Mouse (Mus musculus) MEL (cell line): ENCODE results near the gene Vps13d. TPM values are rescaled to one million over a fixed set of nuclear protein-coding genes. Genes with fewer than 3 reads are reported as not detected.

Experiments used
- DNase-seq: peaks from one replicate; pipeline ENCODE4 v3.0.0; 2011; ENCODE audit warnings: low read depth, low spot score
- H3K27ac ChIP-seq: 2 replicates; pipeline ENCODE4 v1.5.1; 2012; ENCODE audit warnings: low read depth, mild to moderate bottlenecking, control low read depth, low read length, moderate library complexity; ENCODE audit not compliant: control insufficient read depth
- H3K27me3 ChIP-seq, 2 experiments: fragments of 150-350 bp in 1 of 2; sonication (generic) in 1 of 2; 2 replicates each; pipeline ENCODE4 v1.6.1; 2012; ENCODE audit warnings: low read length in 2 of 2, mild to moderate bottlenecking in 2 of 2, improper control_type of control experiment in 1 of 2, moderate library complexity in 1 of 2; ENCODE audit not compliant: insufficient read depth in 2 of 2, control insufficient read depth in 1 of 2
- H3K36me3 ChIP-seq, 2 experiments: 2 replicates each; pipeline ENCODE4 v1.6.1; 2012 to 2014; ENCODE audit warnings: low read length in 2 of 2, improper control_type of control experiment in 1 of 2, inconsistent platforms in 1 of 2, mild to moderate bottlenecking in 1 of 2; ENCODE audit not compliant: insufficient read depth in 2 of 2, control insufficient read depth in 1 of 2
- H3K4me1 ChIP-seq, 2 experiments: fragments of 150-350 bp in 1 of 2; sonication (generic) in 1 of 2; 2 replicates each; pipeline ENCODE4 v1.6.1; 2012; ENCODE audit warnings: low read length in 2 of 2, improper control_type of control experiment in 1 of 2, mild to moderate bottlenecking in 1 of 2; ENCODE audit not compliant: insufficient read depth in 2 of 2, control insufficient read depth in 1 of 2
- H3K4me3 ChIP-seq, 2 experiments: fragments of 150-350 bp in 1 of 2; sonication (generic) in 1 of 2; 2 replicates each; pipeline ENCODE4 v1.5.1; 2012; ENCODE audit warnings: low read depth in 2 of 2, low read length in 2 of 2, mild to moderate bottlenecking in 2 of 2, moderate library complexity in 2 of 2, control low read depth in 1 of 2, improper control_type of control experiment in 1 of 2; ENCODE audit not compliant: control insufficient read depth in 1 of 2, insufficient read depth in 1 of 2
- H3K79me2 ChIP-seq: 2 replicates; pipeline ENCODE4 v1.6.1; 2012; ENCODE audit warnings: mild to moderate bottlenecking, low read length, moderate library complexity; ENCODE audit not compliant: control insufficient read depth, poor library complexity, insufficient read depth
- H3K9ac ChIP-seq: 2 replicates; pipeline ENCODE4 v1.6.1; 2012; ENCODE audit warnings: low read depth, mild to moderate bottlenecking, control low read depth, low read length, moderate library complexity; ENCODE audit not compliant: control insufficient read depth, poor library complexity, severe bottlenecking
- H3K9me3 ChIP-seq: fragments of 150-350 bp; sonication (generic); replicated peaks from 2 replicates; pipeline ENCODE4 v1.6.1; 2012; ENCODE audit warnings: mild to moderate bottlenecking, low read length, improper control_type of control experiment, moderate library complexity; ENCODE audit not compliant: insufficient read depth
- BHLHE40 ChIP-seq: IDR thresholded peaks from 2 replicates; pipeline ENCODE4 v1.6.1; 2012; ENCODE audit warnings: low read depth, mild to moderate bottlenecking, inconsistent platforms, low read length, improper control_type of control experiment, borderline replicate concordance
- CHD1 ChIP-seq: IDR thresholded peaks from 2 replicates; pipeline ENCODE4 v1.6.1; 2012; ENCODE audit warnings: low read depth, mild to moderate bottlenecking, inconsistent platforms, low read length, improper control_type of control experiment
- CHD2 ChIP-seq: IDR thresholded peaks from 2 replicates; pipeline ENCODE4 v1.6.1; 2011; ENCODE audit warnings: low read length, improper control_type of control experiment
- ELF1 ChIP-seq: IDR thresholded peaks from 2 replicates; pipeline ENCODE4 v1.6.1; 2014; ENCODE audit warnings: low read depth, mild to moderate bottlenecking, inconsistent platforms, low read length, improper control_type of control experiment, moderate library complexity
- ETS1 ChIP-seq: IDR thresholded peaks from 2 replicates; pipeline ENCODE4 v1.6.1; 2012; ENCODE audit warnings: low read depth, mild to moderate bottlenecking, inconsistent platforms, low read length, improper control_type of control experiment, moderate library complexity
- GATA1 ChIP-seq: IDR thresholded peaks from 2 replicates; pipeline ENCODE4 v1.6.1; 2011; ENCODE audit warnings: low read depth, low read length, improper control_type of control experiment
- JUND ChIP-seq: IDR thresholded peaks from 2 replicates; pipeline ENCODE4 v1.6.1; 2011; ENCODE audit warnings: low read depth, mild to moderate bottlenecking, improper control_type of control experiment, low read length
- KAT2A ChIP-seq: conservative IDR thresholded peaks from 2 replicates; pipeline ENCODE4 v1.6.1; 2012; ENCODE audit warnings: low read depth, low read length, improper control_type of control experiment, inconsistent platforms
- MAX ChIP-seq: IDR thresholded peaks from 2 replicates; pipeline ENCODE4 v1.6.1; 2011; ENCODE audit warnings: low read length, improper control_type of control experiment
- MEF2A ChIP-seq: IDR thresholded peaks from 2 replicates; pipeline ENCODE4 v1.6.1; 2014; ENCODE audit warnings: low read depth, mild to moderate bottlenecking, inconsistent platforms, low read length, improper control_type of control experiment; ENCODE audit not compliant: poor library complexity, insufficient replicate concordance, severe bottlenecking; ENCODE audit errors: extremely low read depth
- NRF1 ChIP-seq: IDR thresholded peaks from 2 replicates; pipeline ENCODE4 v1.6.1; 2014; ENCODE audit warnings: low read depth, mild to moderate bottlenecking, inconsistent platforms, low read length, improper control_type of control experiment, moderate library complexity; ENCODE audit not compliant: poor library complexity, insufficient read depth, severe bottlenecking
- POLR2A ChIP-seq, 2 experiments: IDR thresholded peaks; 2 replicates each; pipeline ENCODE4 v1.6.1; 2011 to 2012; ENCODE audit warnings: low read length in 2 of 2, mild to moderate bottlenecking in 2 of 2, control low read depth in 1 of 2, improper control_type of control experiment in 1 of 2, low read depth in 1 of 2, moderate library complexity in 1 of 2; ENCODE audit not compliant: control insufficient read depth in 1 of 2, insufficient read depth in 1 of 2, poor library complexity in 1 of 2
- POLR2AphosphoS5 ChIP-seq: IDR thresholded peaks from 2 replicates; pipeline ENCODE4 v1.6.1; 2012; ENCODE audit warnings: low read depth, borderline replicate concordance, mild to moderate bottlenecking, inconsistent platforms, low read length, moderate library complexity, mixed read lengths
- RAD21 ChIP-seq: IDR thresholded peaks from 2 replicates; pipeline ENCODE4 v1.6.1; 2011; ENCODE audit warnings: mild to moderate bottlenecking, low read depth, low read length, improper control_type of control experiment
- SIN3A ChIP-seq: IDR thresholded peaks from 2 replicates; pipeline ENCODE4 v1.6.1; 2012; ENCODE audit warnings: low read length, improper control_type of control experiment, inconsistent platforms
- SMC3 ChIP-seq: IDR thresholded peaks from 2 replicates; pipeline ENCODE4 v1.6.1; 2011; ENCODE audit warnings: low read depth, low read length, improper control_type of control experiment
- TAL1 ChIP-seq: IDR thresholded peaks from 2 replicates; pipeline ENCODE4 v1.6.1; 2012; ENCODE audit warnings: mild to moderate bottlenecking, inconsistent platforms, low read length, moderate library complexity, mixed read lengths
- UBTF ChIP-seq: IDR thresholded peaks from 2 replicates; pipeline ENCODE4 v1.6.1; 2012; ENCODE audit warnings: low read depth, mild to moderate bottlenecking, inconsistent platforms, low read length, improper control_type of control experiment, moderate library complexity, borderline replicate concordance; ENCODE audit not compliant: insufficient read depth
- USF1 ChIP-seq: IDR thresholded peaks from 2 replicates; pipeline ENCODE4 v1.6.1; 2014; ENCODE audit warnings: low read depth, mild to moderate bottlenecking, inconsistent platforms, low read length, improper control_type of control experiment, moderate library complexity
- USF2 ChIP-seq, 2 experiments: IDR thresholded peaks; 2 replicates each; pipeline ENCODE4 v1.6.1; 2011 to 2012; ENCODE audit warnings: improper control_type of control experiment in 2 of 2, low read length in 2 of 2, borderline replicate concordance in 1 of 2, inconsistent platforms in 1 of 2, low read depth in 1 of 2, mild to moderate bottlenecking in 1 of 2; ENCODE audit not compliant: insufficient read depth in 1 of 2
- polyA plus RNA-seq, 2 experiments: library from polyadenylated mRNA; stranded (reverse) in 1 of 2; unstranded in 1 of 2; fragments of >175 nt in 1 of 2; fragments of >200 nt in 1 of 2; gene quantifications; 2 replicates each; pipeline versions ENCODE4 v1.2.1 to v1.2.4; 2012; ENCODE audit warnings: low replicate concordance in 2 of 2, low read depth in 1 of 2; ENCODE audit not compliant: insufficient read length in 2 of 2, insufficient read depth in 1 of 2, missing spikeins in 1 of 2
- total RNA-seq: library from RNA; depleted of rRNA; stranded (reverse); fragments of 300-350 nt; gene quantifications from 2 replicates; pipeline ENCODE4 v1.2.3, GENCODE M21; 2012

The Vps13d gene
- total and polyA plus RNA-seq, 3 experiments = 8.9 to 14.5 (median 13.2) TPM

- Histone ChIP-seq H3K9me3 (no peaks in the 10 kb centered on the region), H3K4me3 (no peak overlapping the region), H3K79me2 (no peaks in the 10 kb centered on the region), H3K4me1 (peaks cover 15 to 24% of the 10 kb centered on the region in 2 experiments), H3K27me3 (no peaks in the 10 kb centered on the region), H3K36me3 (peaks cover 0 to 27% of the 10 kb centered on the region in 2 experiments; a peak in 3 of 4 replicates), H3K9ac (no peak overlapping the region), H3K27ac (no peak overlapping the region)
- no peak for TF ChIP-seq MAX
- no peak for TF ChIP-seq SIN3A
- no peak for TF ChIP-seq USF2 (IDR thresholded peaks at IDR 0.05; ENCODE audit: borderline replicate concordance in 1 of 2, insufficient read depth in 1 of 2, low read depth in 1 of 2, low read length in 2 of 2)
- no peak for TF ChIP-seq UBTF
- TF ChIP-seq JUND = no peak
- no peak for TF ChIP-seq POLR2AphosphoS5
- TF ChIP-seq CHD1 = no peak
- no peak for TF ChIP-seq POLR2A (IDR thresholded peaks at IDR 0.05; ENCODE audit: control insufficient read depth in 1 of 2, insufficient read depth in 1 of 2, low read depth in 1 of 2, low read length in 2 of 2, poor library complexity in 1 of 2)
- no peak for TF ChIP-seq KAT2A
- no peak for TF ChIP-seq GATA1
- TF ChIP-seq TAL1 = no peak
- no peak for TF ChIP-seq NRF1
- no peak for TF ChIP-seq BHLHE40
- no peak for TF ChIP-seq MEF2A
- no peak for TF ChIP-seq USF1
- no peak for TF ChIP-seq SMC3
- no peak for TF ChIP-seq ELF1
- TF ChIP-seq CHD2 = no peak
- no peak for TF ChIP-seq ETS1
- DNase-seq = no peak
These were observed 190.6 kb downstream of the Vps13d start for GRCm38 (mm10) chr4:145004176-145004575.

GRCm38 (mm10) chr4:145002733-145003132, 192.1 kb downstream of the Vps13d start:
- H3K4me3 ChIP-seq = no peak overlapping the region
- H3K4me1 ChIP-seq = peaks cover 25 to 37% of the 10 kb centered on the region in 2 experiments
- DNase-seq = no peak
- H3K27ac ChIP-seq = no peak overlapping the region
- peaks cover 0 to 40% of the 10 kb centered on the region in 2 experiments; a peak in 3 of 4 replicates for H3K36me3 ChIP-seq
- no peak overlapping the region for H3K9ac ChIP-seq
- H3K79me2 ChIP-seq = no peaks in the 10 kb centered on the region
- TF ChIP-seq SIN3A = no peak
- no peak for TF ChIP-seq ETS1
- TF ChIP-seq ELF1 = no peak
- TF ChIP-seq RAD21 = no peak
- no peaks in the 10 kb centered on the region for H3K27me3 ChIP-seq
- no peaks in the 10 kb centered on the region for H3K9me3 ChIP-seq
